Mouse (Mus musculus) intestine, embryonic 15.5 days (tissue): ENCODE measurements around the gene Lamb3. TPM values are rescaled to one million over a fixed set of nuclear protein-coding genes. Genes with fewer than 3 reads are reported as not detected.

ENCODE experiments used
- ATAC-seq: fragments of 200-750 bp; cut with Nextera tagmentation; 2 replicates; pipeline ENCODE4 v1.8.0; 2017; ENCODE audit warnings: moderate TSS enrichment, moderate library complexity
- H3K27ac ChIP-seq: fragments of 300-500 bp; sonication (generic); 2 replicates; pipeline ENCODE4 v1.5.1; 2015; ENCODE audit warnings: mild to moderate bottlenecking, inconsistent platforms
- H3K27me3 ChIP-seq: fragments of 300-500 bp; sonication (generic); replicated peaks from 2 replicates; pipeline ENCODE4 v1.6.1; 2015; ENCODE audit warnings: inconsistent platforms
- H3K36me3 ChIP-seq: fragments of 300-500 bp; sonication (generic); 2 replicates; pipeline ENCODE4 v1.6.1; 2015; ENCODE audit warnings: inconsistent platforms
- H3K4me1 ChIP-seq: fragments of 300-500 bp; sonication (generic); replicated peaks from 2 replicates; pipeline ENCODE4 v1.6.1; 2015; ENCODE audit warnings: inconsistent platforms
- H3K4me2 ChIP-seq: fragments of 300-500 bp; sonication (generic); replicated peaks from 2 replicates; pipeline ENCODE4 v1.6.1; 2015; ENCODE audit warnings: mild to moderate bottlenecking, inconsistent platforms
- H3K4me3 ChIP-seq: fragments of 300-500 bp; sonication (generic); replicated peaks from 2 replicates; pipeline ENCODE4 v1.5.1; 2015; ENCODE audit warnings: inconsistent platforms
- H3K9ac ChIP-seq: fragments of 300-500 bp; sonication (generic); 2 replicates; pipeline ENCODE4 v1.6.1; 2015; ENCODE audit warnings: inconsistent platforms
- H3K9me3 ChIP-seq: fragments of 300-500 bp; sonication (generic); 2 replicates; pipeline ENCODE4 v1.6.1; 2016; ENCODE audit warnings: inconsistent platforms
- WGBS: fragments of 180-500 bp; shearing (Covaris S2); methylation state at CpG from one replicate; pipeline ENCODE4 v1.1.7; 2015; 5-methylcytosine and 5-hydroxymethylcytosine counted together
- polyA plus RNA-seq: library from polyadenylated mRNA; unstranded; fragments of >200 nt; fragmentation: Nextera tagmentation; extraction: Ambion mirVana; gene quantifications from 2 replicates; pipeline ENCODE4 v1.2.1, GENCODE M21; 2015

Gene Lamb3
- polyA plus RNA-seq, 1 experiment from 2014 or later: 3.9 TPM

- no peak overlapping the region for H3K27ac ChIP-seq
These were observed 122.7 kb downstream of the Lamb3 start for GRCm38 (mm10) chr1:193330172-193330571.

GRCm38 (mm10) chr1:193330626-193331025 lies 123.1 kb downstream of the Lamb3 start:
- Histone ChIP-seq H3K4me2 (no peak overlapping the region), H3K9ac (no peak overlapping the region), H3K4me1 (0 out of 2 replicates have a peak, but pooled peaks cover 10% of the 10 kb centered on the region), H3K4me3 (no peak overlapping the region), H3K36me3 (no peaks in the 10 kb centered on the region), H3K27ac (no peak overlapping the region), H3K9me3 (no peaks in the 10 kb centered on the region), H3K27me3 (no peaks in the 10 kb centered on the region)
- no peak for ATAC-seq
- WGBS: 82% methylated on average over 7 of the region's 7 CpGs

More at GRCm38 (mm10) chr1:193330172-193330571, 122.7 kb downstream of the Lamb3 start:
- Histone ChIP-seq H3K4me3 (no peak overlapping the region), H3K27me3 (no peaks in the 10 kb centered on the region), H3K9ac (no peak overlapping the region), H3K4me2 (no peak overlapping the region), H3K36me3 (no peaks in the 10 kb centered on the region), H3K4me1 (0 out of 2 replicates have a peak, but pooled peaks cover 10% of the 10 kb centered on the region), H3K9me3 (no peaks in the 10 kb centered on the region)
- 43% methylated on average over 10 of the region's 10 CpGs for WGBS
- peak; percentile 65 for ATAC-seq

DNA sequence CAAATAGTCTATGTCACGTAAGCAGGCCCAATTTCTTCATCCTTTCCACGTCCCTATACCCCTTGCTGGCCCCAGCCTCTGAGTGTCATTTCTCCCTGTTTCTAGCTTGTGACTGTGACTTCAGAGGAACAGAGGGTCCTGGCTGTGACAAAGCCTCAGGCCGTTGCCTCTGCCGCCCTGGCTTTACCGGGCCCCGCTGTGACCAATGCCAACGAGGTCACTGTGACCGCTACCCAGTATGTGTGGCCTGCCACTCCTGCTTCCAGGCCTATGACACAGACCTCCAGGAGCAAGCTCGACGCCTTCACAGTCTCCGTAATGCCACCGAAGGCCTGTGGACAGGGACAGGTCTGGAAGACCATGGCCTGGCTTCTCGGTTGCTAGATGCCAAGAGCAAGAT lies 124.5 kb downstream of the Lamb3 start:
- no peaks in the 10 kb centered on the region for H3K36me3 ChIP-seq
- H3K4me1 ChIP-seq: 0 out of 2 replicates have a peak, but pooled peaks cover 4% of the 10 kb centered on the region
- H3K9me3 ChIP-seq: no peaks in the 10 kb centered on the region
- H3K27ac ChIP-seq: no peak overlapping the region
- H3K9ac ChIP-seq: no peak overlapping the region
- no peak overlapping the region for H3K4me2 ChIP-seq
- ATAC-seq: no peak
- WGBS: 84% methylated on average over 13 of the region's 13 CpGs
- no peaks in the 10 kb centered on the region for H3K27me3 ChIP-seq
- no peak overlapping the region for H3K4me3 ChIP-seq

GRCm38 (mm10) chr1:193332671-193333070 lies 125.2 kb downstream of the Lamb3 start:
- no peak for ATAC-seq
- H3K27me3 ChIP-seq: no peaks in the 10 kb centered on the region
- no peaks in the 10 kb centered on the region for H3K9me3 ChIP-seq
- H3K4me2 ChIP-seq: no peak overlapping the region
- H3K27ac ChIP-seq: no peak overlapping the region
- no peak overlapping the region for H3K4me3 ChIP-seq
- no peak overlapping the region for H3K9ac ChIP-seq
- 87% methylated on average over 1 of the region's 1 CpGs for WGBS
- H3K4me1 ChIP-seq: 0 out of 2 replicates have a peak, but pooled peaks cover 4% of the 10 kb centered on the region
- H3K36me3 ChIP-seq: no peaks in the 10 kb centered on the region

DNA sequence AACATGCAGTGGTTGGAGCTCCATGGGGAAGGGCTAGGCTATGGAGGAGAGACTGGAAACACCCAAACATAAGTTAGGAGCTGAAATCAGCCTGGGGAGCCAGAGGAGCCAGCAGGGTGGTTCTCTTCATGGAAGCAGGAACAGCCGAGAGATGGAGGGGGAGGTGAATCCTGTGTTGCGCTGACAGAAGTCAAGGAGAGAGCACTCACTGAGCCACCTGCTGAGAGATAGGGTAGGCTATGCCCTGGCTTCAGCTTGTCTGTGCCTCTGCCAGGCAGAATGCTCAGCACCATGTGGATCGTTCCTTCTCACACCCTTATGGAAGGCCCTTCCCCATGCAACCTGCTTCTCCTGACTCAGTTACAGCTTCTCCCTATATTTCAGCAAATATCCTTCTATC lies 126.3 kb downstream of the Lamb3 start:
- Histone ChIP-seq H3K36me3 (no peaks in the 10 kb centered on the region), H3K9me3 (no peaks in the 10 kb centered on the region), H3K4me3 (no peak overlapping the region), H3K27me3 (no peaks in the 10 kb centered on the region), H3K9ac (no peak overlapping the region), H3K4me2 (no peak overlapping the region), H3K4me1 (0 out of 2 replicates have a peak, but pooled peaks cover 4% of the 10 kb centered on the region), H3K27ac (no peak overlapping the region)
- WGBS: 80% methylated on average over 3 of the region's 3 CpGs
- ATAC-seq: no peak

DNA sequence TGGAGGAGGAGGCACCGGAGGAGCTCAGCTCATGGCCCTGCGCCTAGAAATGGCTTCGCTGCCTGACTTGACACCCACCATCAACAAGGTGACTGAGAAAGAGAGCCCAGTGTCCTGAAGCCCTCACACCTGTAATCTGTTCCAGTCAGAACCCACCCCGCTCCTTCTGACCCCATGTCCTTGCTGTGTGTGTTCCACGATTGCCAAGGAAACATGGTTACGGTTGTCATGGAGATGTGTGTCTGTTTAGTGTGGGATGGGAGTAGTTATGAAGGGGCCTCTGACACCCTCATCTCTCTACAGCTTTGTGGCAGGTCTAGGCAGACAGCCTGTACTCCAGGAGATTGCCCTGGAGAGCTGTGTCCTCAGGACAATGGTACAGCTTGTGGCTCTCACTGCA lies 127.0 kb downstream of the Lamb3 start:
- ATAC-seq: no peak
- H3K27me3 ChIP-seq: no peaks in the 10 kb centered on the region
- H3K36me3 ChIP-seq: no peaks in the 10 kb centered on the region
- H3K9ac ChIP-seq: no peak overlapping the region
- no peak overlapping the region for H3K4me3 ChIP-seq
- no peaks in the 10 kb centered on the region for H3K9me3 ChIP-seq
- H3K4me2 ChIP-seq: no peak overlapping the region
- no peak overlapping the region for H3K27ac ChIP-seq
- 0 out of 2 replicates have a peak, but pooled peaks cover 4% of the 10 kb centered on the region for H3K4me1 ChIP-seq
- 65% methylated on average over 6 of the region's 6 CpGs for WGBS

DNA sequence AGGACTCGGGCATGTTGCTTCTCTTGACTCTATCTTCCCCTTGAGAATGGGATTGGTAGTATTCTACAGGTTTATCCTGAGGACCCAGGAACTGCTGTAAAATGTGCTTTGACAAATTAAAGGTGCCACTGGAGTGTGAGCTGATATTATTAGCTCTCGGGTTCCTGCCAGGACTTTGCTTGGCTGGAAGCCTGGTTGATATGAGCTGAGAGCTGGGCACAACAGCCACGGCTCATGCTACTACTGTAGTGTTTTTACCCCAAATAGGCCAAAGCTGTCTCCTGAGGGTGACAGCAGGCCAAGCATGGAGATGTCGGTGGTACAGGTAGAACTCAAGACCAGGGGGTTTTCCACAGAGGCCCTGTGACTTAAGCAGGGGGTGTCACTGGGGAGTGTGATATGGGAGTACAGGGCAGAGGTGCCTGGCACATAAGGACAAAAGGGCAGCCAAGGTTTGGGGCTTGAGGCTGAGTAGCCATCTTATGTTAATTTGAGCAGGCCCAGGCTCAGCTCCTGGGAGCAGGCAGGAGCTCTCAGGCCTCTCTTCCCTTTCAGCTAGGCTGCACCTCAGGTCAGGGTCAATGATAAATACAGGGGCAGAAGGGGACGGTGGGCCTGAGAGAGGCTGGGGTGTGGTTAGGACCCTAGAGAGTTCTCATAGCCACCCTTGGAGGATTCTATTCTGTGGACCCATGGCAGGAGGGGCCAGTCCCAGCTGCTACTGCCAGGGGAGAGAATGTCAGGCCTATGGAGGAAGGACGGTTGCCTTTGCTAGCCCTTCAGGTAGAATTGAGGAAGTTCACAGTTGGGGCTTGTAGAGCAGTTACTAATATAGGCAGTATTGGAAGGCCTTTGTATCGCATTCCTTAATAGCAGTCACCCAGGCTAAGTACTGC lies 128.9 kb downstream of the Lamb3 start:
- 79% methylated on average over 7 of the region's 7 CpGs for WGBS
- no peaks in the 10 kb centered on the region for H3K27me3 ChIP-seq
- no peak overlapping the region for H3K4me3 ChIP-seq
- no peak for ATAC-seq
- H3K27ac ChIP-seq: no peak overlapping the region
- H3K36me3 ChIP-seq: no peaks in the 10 kb centered on the region
- H3K4me1 ChIP-seq: 0 out of 2 replicates have a peak, but pooled peaks cover 4% of the 10 kb centered on the region
- no peak overlapping the region for H3K9ac ChIP-seq
- no peak overlapping the region for H3K4me2 ChIP-seq
- no peaks in the 10 kb centered on the region for H3K9me3 ChIP-seq

DNA sequence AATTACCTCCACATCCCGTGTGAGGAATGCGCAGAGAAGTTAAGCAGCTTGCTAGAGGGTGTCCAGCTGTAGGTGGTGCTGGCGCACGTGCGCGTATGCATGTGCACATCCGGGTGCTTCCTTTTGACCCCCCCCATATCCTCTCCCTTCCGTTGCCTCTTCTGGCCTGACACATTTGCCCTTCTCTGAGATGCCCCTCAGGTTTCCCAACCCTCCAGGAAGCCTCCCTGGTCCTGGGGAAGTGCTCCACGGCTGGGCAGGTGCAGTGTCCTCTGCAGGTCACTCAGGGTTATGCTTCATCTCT lies 129.5 kb downstream of the Lamb3 start:
- 78% methylated on average over 9 of the region's 9 CpGs for WGBS
- Histone ChIP-seq H3K9ac (no peak overlapping the region), H3K27me3 (no peaks in the 10 kb centered on the region), H3K9me3 (no peaks in the 10 kb centered on the region), H3K27ac (no peak overlapping the region), H3K4me3 (no peak overlapping the region), H3K4me1 (0 out of 2 replicates have a peak, but pooled peaks cover 4% of the 10 kb centered on the region), H3K36me3 (no peaks in the 10 kb centered on the region), H3K4me2 (no peak overlapping the region)
- no peak for ATAC-seq

- 75% methylated on average over 4 of the region's 4 CpGs for WGBS
- Histone ChIP-seq H3K4me2 (no peak overlapping the region), H3K36me3 (no peaks in the 10 kb centered on the region), H3K9me3 (no peaks in the 10 kb centered on the region), H3K27ac (no peak overlapping the region), H3K4me3 (no peak overlapping the region), H3K27me3 (no peaks in the 10 kb centered on the region), H3K9ac (no peak overlapping the region), H3K4me1 (0 out of 2 replicates have a peak, but pooled peaks cover 4% of the 10 kb centered on the region)
- no peak for ATAC-seq
These were observed 130.3 kb downstream of the Lamb3 start for GRCm38 (mm10) chr1:193337787-193338310.

DNA sequence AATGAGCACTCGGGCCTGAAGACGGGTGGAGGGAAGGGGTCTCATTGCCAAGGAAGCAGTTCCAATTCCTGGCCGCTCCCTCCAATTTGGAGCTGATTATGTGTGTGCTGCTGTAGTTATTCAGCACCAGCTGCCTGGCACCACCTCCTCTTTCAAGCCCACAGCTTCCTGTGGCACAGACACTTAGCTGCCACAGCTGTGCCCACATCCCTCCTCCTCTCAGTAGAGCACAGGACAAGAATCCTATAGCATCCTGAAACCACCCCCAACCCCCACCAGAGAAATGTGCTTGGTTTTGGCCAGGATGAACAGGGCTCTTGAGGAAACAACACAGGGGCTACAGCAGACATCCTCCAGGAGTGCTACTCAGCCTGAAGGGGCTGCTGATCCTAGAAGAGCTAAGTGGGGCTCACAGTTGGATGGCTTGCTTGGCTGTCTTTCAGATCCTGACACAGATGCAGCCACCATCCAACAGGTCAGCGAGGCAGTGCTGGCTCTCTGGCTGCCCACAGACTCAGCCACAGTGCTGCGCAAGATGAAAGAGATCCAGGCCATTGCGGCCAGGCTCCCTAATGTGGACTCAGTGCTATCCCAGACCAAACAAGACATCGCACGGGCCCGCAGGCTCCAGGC lies 131.0 kb downstream of the Lamb3 start:
- Histone ChIP-seq H3K4me2 (no peak overlapping the region), H3K4me1 (0 out of 2 replicates have a peak, but pooled peaks cover 4% of the 10 kb centered on the region), H3K4me3 (no peak overlapping the region), H3K9ac (no peak overlapping the region), H3K36me3 (no peaks in the 10 kb centered on the region), H3K27me3 (no peaks in the 10 kb centered on the region), H3K27ac (no peak overlapping the region), H3K9me3 (no peaks in the 10 kb centered on the region)
- ATAC-seq: no peak
- WGBS: 80% methylated on average over 9 of the region's 9 CpGs

- no peak overlapping the region for H3K27ac ChIP-seq
- H3K9me3 ChIP-seq: no peaks in the 10 kb centered on the region
- H3K4me3 ChIP-seq: no peak overlapping the region
- no peak for ATAC-seq
- H3K4me2 ChIP-seq: no peak overlapping the region
- H3K4me1 ChIP-seq: no peaks in the 10 kb centered on the region
- no peaks in the 10 kb centered on the region for H3K27me3 ChIP-seq
- H3K9ac ChIP-seq: no peak overlapping the region
- no peaks in the 10 kb centered on the region for H3K36me3 ChIP-seq
- 86% methylated on average over 5 of the region's 5 CpGs for WGBS
These were observed 134.9 kb downstream of the Lamb3 start for GRCm38 (mm10) chr1:193342198-193342946.

GRCm38 (mm10) chr1:193343853-193344252 lies 136.4 kb downstream of the Lamb3 start:
- H3K27ac ChIP-seq: no peak overlapping the region
- H3K4me1 ChIP-seq: no peaks in the 10 kb centered on the region
- ATAC-seq: no peak
- no peak overlapping the region for H3K9ac ChIP-seq
- 62% methylated on average over 4 of the region's 4 CpGs for WGBS
- no peaks in the 10 kb centered on the region for H3K27me3 ChIP-seq
- H3K36me3 ChIP-seq: no peaks in the 10 kb centered on the region
- no peak overlapping the region for H3K4me3 ChIP-seq
- no peaks in the 10 kb centered on the region for H3K9me3 ChIP-seq
- H3K4me2 ChIP-seq: no peak overlapping the region
